Mouse (Mus musculus) lung, postnatal 36 days (tissue): ENCODE results near the gene H13.

Experiments used
- DNase-seq: peaks from one replicate; pipeline ENCODE4 v3.0.0; 2022; ENCODE audit warnings: mixed read lengths

H13 gene

GRCm38 (mm10) chr2:152669256-152669638, at the start of gene H13:
TSS of gene H13 (plus strand) at chr2:152669461.
- DNase-seq: peak; percentile 94

DNA sequence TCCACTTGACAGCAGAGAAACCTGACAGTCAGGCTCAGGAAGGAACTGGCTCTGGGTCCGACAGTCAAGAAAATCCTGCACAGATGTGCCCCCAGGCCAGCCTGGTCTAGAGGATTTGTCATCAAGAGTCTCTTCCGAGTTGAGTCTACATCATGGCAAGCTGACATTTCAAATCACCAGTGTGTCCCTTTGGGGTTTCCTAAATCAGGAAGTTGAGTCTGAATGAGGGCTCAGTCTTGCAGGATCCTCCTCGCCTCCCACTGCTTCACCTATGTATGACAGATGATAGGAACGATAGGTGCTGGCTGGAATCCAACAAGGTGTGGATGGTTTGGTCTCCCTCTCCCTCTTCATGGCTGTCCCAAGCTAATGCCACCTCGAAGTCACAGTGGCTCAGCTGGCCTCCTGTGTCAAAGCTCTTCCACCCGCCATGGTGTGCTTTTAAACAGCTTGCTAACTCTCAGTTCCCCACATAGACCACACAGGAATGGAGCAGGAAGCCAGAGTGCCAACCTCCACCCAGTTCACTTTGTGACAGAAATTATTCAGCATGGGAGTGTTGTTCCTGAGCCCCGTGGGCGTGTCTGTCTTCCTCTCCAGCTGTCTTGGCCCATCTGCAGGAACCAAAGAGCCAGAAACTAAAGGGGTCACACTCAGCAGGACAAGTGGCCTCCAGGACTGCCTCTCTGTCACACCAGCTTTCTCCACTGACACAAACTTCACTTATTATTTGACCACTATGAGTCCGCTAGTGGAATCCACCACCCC, 48.7 kb upstream of the H13 start:
- peak; percentile 58 for DNase-seq

- DNase-seq: no peak
These were observed 47.1 kb upstream of the H13 start for GRCm38 (mm10) chr2:152622151-152622550.

- no peak for DNase-seq
These were observed 46.3 kb upstream of the H13 start, which contains the start of gene Defb25 for GRCm38 (mm10) chr2:152622953-152623352. TSS of gene Defb25 (minus strand) at chr2:152623053.

DNA sequence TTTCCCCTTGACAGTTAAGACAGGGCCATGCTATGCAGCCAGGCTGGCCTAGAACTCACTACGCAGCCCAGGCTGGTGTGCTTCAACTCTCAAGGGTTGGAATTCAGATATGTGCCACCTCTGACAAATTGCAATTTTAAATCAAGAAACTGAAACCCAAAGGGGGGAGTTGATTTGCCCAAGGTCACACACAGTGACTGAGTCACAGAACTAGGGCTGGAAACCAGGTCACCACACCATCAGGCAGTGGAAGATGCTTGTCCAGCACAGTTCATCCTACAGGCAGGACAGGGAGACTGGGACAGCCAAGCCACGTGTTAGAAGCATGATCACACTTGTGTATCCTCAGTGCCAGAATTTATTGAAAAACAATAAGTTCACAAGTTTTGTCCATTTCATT, 44.7 kb upstream of the H13 start:
- no peak for DNase-seq

GRCm38 (mm10) chr2:152625256-152625655, 44.0 kb upstream of the H13 start:
- DNase-seq: no peak

- DNase-seq: no peak
These were observed 42.3 kb upstream of the H13 start, which contains the start of gene Rem1 for GRCm38 (mm10) chr2:152626774-152627591. TSS of gene Rem1 (plus strand) at chr2:152626951.

GRCm38 (mm10) chr2:152628066-152628465, 41.2 kb upstream of the H13 start:
- no peak for DNase-seq

DNA sequence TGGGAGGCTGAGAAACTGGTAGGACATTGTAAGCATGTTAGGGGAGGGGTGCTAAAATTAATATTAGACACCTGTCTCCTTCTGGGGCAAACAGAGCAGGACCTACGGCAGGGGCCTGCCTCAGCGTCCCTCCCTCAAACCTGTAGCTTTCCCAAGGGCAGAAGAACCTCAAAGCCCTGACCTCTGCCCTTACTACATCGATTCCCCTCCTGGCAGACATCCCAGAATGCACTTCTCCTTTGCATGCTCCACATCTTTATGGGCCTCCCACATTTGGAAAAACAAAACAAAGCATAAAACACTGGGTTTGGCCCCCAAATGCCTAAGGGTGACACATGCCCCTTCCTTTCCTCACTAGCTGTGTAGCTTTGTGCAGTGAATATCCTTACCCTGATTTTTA, 40.0 kb upstream of the H13 start:
- DNase-seq: no peak

- no peak for DNase-seq
These were observed 39.4 kb upstream of the H13 start for GRCm38 (mm10) chr2:152629904-152630303.

- no peak for DNase-seq
These were observed 35.9 kb upstream of the H13 start for GRCm38 (mm10) chr2:152633334-152633733.

DNA sequence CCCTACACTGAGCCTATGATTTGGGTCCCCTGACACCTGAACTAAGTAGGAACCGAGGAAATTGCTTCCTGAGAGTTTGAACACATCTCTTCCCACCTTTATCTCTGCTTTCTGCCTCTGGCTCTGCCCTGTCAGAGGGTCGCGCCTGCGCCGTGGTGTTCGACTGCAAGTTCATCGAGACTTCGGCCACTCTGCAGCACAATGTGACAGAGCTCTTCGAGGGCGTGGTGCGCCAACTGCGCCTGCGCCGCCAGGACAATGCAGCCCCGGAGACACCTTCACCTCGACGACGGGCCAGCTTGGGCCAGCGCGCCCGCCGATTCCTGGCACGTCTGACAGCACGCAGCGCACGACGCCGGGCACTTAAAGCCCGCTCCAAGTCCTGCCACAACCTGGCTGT, 35.0 kb upstream of the H13 start:
- no peak for DNase-seq

DNA sequence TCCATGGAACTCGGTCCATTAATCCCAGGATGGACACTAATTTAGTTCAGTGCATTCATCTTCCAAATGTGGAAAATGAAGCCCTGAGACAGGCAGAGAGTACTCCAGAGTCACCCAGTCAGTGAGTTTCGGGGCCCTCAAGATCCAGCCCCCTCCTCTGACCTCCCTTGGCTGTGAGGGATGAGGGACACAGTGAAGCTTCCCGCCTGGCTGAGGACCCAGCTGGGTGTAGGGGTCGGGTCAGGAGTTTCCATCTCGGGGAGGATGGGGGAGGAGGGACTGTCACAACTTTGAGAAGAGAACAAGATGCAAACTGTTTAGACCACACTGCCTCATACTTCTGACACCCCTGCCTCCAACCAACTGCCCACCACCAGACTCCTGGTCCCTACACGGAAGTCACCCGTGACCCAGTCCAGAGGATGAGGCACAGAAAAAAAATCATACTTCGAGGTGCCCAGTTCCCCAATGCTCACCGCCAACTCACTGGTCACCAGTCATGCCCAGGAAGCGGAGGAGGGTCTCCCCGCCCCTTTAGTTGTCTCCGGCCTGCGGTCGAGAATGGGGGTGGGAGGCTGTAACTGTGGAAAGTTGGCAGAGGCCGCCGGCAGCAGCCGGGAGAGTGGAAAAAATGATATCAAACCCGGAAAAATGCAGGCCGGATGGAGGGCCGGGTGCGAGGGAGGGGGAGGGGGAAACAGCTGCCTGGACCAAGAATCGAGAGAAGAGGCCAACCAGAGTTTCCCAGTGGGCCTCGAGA, 32.8 kb upstream of the H13 start:
- peak; percentile 82 for DNase-seq

GRCm38 (mm10) chr2:152637006-152637322, 32.3 kb upstream of the H13 start:
- no peak for DNase-seq

- DNase-seq: no peak
These were observed 31.9 kb upstream of the H13 start for GRCm38 (mm10) chr2:152637381-152637780.

DNA sequence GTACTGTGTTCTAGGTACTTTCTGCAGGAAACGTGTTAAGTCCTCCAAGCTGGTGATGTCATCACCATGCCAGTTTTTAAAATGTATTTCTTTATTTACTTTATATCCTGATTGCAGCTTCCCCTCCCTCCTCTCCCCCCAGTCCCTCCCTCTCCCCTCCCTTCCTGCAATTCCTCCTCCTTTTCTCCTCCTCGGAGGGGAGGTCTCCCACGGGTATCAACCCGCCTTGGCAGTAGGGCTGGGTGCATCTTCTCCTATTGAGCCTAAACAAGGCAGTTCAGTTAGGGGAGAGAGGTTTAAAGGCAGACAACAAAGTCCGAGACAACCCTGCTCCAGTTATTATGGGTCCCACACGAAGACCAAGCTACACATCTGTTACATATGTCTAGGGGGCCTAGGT, 30.4 kb upstream of the H13 start:
- no peak for DNase-seq

GRCm38 (mm10) chr2:152639406-152640113, 29.7 kb upstream of the H13 start:
- DNase-seq: peak; percentile 56

GRCm38 (mm10) chr2:152652901-152653620, 16.2 kb upstream of the H13 start:
- DNase-seq: peak; percentile 90

DNA sequence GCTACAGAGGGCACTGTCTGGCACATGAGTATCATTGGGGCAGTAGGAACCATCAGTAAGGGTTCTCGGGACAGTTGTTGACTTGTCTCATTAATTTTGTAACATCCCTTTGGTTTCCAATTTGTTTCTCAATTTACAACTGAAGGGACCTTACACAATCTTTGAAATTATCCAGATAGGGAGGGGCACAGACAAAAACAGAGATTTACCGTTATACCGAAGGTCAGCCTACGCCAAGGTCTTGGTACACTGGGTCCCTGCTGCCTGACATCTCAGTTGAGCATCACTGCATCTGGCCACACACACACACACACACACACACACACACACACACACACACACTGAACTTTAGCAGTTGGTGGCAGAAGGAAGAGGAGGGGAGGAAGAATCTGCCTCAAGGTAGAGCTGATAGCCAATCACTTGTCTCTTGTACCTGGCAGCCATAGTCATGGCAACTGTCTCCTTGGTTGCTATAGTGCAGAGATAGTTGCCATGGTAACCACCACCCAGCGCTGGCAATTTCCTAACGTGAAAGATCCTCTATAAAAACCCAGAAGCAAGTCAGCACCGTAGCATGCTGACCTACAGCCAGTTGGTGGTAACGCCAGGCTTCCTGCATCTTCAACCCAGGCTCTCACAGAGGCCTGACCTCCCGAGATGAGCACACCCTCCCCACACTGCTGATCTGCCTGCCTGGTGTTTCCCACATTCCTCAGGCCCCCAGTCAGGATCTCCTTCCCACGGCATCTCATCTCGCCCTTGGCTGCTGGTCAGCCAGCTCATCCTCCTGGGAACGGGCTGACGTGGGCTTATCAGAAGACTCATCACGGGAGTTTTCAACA, 15.2 kb upstream of the H13 start:
- no peak for DNase-seq

GRCm38 (mm10) chr2:152657398-152657797, 11.9 kb upstream of the H13 start:
- peak; percentile 56 for DNase-seq

DNA sequence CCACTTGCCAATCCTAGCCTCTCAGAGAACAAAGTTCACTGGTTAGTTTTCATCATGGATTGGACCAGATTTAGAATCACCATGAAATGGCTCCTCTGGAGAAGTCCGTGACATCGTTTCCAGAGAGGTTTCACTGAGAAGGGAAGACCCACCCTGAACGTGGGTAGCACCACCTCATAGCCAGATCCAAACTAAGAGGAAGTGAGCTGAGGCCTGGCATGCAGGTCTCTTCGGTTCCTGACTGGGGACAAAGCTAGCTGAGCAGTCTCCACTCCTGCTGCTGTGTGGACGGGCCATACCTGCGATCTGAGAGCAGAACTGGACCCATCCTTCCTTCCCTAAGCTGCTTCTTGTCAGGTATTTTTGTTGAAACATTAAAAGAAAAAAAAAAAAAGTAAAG, 8.1 kb upstream of the H13 start:
- no peak for DNase-seq
